Mouse (Mus musculus) ES-E14 (cell line): Measurements from ENCODE around the gene Sstr2.

Source experiments
- CHD2 ChIP-seq: IDR thresholded peaks from 2 replicates; pipeline ENCODE4 v1.6.1; 2014; ENCODE audit warnings: mild to moderate bottlenecking, low read depth, low read length, inconsistent platforms
- HCFC1 ChIP-seq: IDR thresholded peaks from 2 replicates; pipeline ENCODE4 v1.6.1; 2012; ENCODE audit warnings: low read length, inconsistent platforms, borderline replicate concordance; ENCODE audit not compliant: insufficient read depth
- MAFK ChIP-seq: IDR thresholded peaks from 2 replicates; pipeline ENCODE4 v1.6.1; 2014; ENCODE audit warnings: mild to moderate bottlenecking, low read depth, low read length, inconsistent platforms; ENCODE audit not compliant: insufficient read depth
- ZC3H11A ChIP-seq: IDR thresholded peaks from 2 replicates; pipeline ENCODE4 v1.6.1; 2012; ENCODE audit warnings: low read depth, mild to moderate bottlenecking, inconsistent platforms, low read length, borderline replicate concordance
- ZNF384 ChIP-seq: IDR thresholded peaks from 2 replicates; pipeline ENCODE4 v1.6.1; 2012; ENCODE audit warnings: low read depth, low read length, inconsistent platforms

DNA sequence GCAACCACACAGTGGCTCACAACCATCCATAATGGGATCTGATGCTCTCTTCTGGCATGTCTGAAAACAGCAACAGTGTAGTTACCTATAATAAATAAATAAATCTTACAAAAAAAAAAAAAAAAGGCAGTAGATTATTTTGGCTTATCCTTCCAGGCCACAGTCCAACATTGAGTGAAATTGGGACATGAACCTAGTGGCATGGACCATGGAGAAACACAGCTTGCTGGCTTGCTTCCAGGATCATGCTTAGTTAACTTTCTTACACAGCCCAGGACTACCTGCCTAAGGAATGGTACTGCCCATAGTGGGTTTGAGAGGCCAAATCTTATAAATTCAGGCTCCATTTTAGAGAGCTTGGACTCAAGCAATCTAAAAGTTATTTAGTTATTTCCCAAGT lies 47.5 kb upstream of the Sstr2 start:
- TF ChIP-seq HCFC1: no peak
- no peak for TF ChIP-seq ZC3H11A
- no peak for TF ChIP-seq MAFK
- TF ChIP-seq CHD2: no peak
- no peak for TF ChIP-seq ZNF384
